29 mouse cellular contexts compared by ENCODE assay signal in genomic region chr12:119146031-119146430, GRCm38 (mm10).
"Had no signal": no experiment of that assay in that cellular context is flagged by ENCODE, and none has a peak within 500 bp of the region (broad histone marks: within the 10 kb centered on the region; RNA-seq: fewer than 3 reads in every experiment).

No protein-coding gene starts in this region.

- DNase-seq: cerebellum, adult 18-20 months; cerebellum, adult 2 months; cerebellum, adult 8-10 months; cerebellum, adult 9-10 months; cerebellum, adult 9-11 months; cerebellum, postnatal 10 days; cerebellum, postnatal 14 days; cerebellum, postnatal 25 days; cerebellum, postnatal 36 days; embryo, embryonic 11 days; forebrain, postnatal 0 days; gastrocnemius, adult 2 months; gastrocnemius, postnatal 10 days; gastrocnemius, postnatal 14 days; gastrocnemius, postnatal 25 days; gastrocnemius, postnatal 36 days; heart, adult 11 months; heart, adult 18-20 months had no signal

- H3K36me3 ChIP-seq: embryonic facial prominence, embryonic 10.5 days; embryonic facial prominence, embryonic 12.5 days; embryonic facial prominence, embryonic 13.5 days; embryonic facial prominence, embryonic 15.5 days; forebrain, embryonic 10.5 days; forebrain, embryonic 12.5 days; forebrain, embryonic 15.5 days had no signal

- H3K9ac ChIP-seq: embryonic facial prominence, embryonic 12.5 days; embryonic facial prominence, embryonic 13.5 days; embryonic facial prominence, embryonic 15.5 days; forebrain, embryonic 12.5 days; forebrain, embryonic 13.5 days; forebrain, embryonic 15.5 days; forebrain, postnatal 0 days had no signal

- H3K9me3 ChIP-seq: embryonic facial prominence, embryonic 10.5 days; embryonic facial prominence, embryonic 12.5 days; embryonic facial prominence, embryonic 13.5 days; embryonic facial prominence, embryonic 15.5 days; forebrain, embryonic 10.5 days; forebrain, embryonic 12.5 days; forebrain, embryonic 13.5 days; forebrain, embryonic 15.5 days had no signal

- ATAC-seq: forebrain, embryonic 13.5 days; forebrain, embryonic 14.5 days; forebrain, embryonic 15.5 days; forebrain, embryonic 16.5 days; forebrain, postnatal 0 days had no signal

- H3K27me3 ChIP-seq: embryonic facial prominence, embryonic 12.5 days; embryonic facial prominence, embryonic 13.5 days; embryonic facial prominence, embryonic 15.5 days; forebrain, embryonic 12.5 days; forebrain, embryonic 13.5 days; forebrain, embryonic 15.5 days had no signal

- H3K4me1 ChIP-seq: embryonic facial prominence, embryonic 10.5 days; embryonic facial prominence, embryonic 12.5 days; embryonic facial prominence, embryonic 15.5 days; forebrain, embryonic 10.5 days; forebrain, embryonic 12.5 days; forebrain, embryonic 13.5 days; forebrain, embryonic 15.5 days had no signal

- H3K27ac ChIP-seq: embryonic facial prominence, embryonic 10.5 days; embryonic facial prominence, embryonic 12.5 days; embryonic facial prominence, embryonic 13.5 days; embryonic facial prominence, embryonic 15.5 days; forebrain, embryonic 10.5 days; forebrain, embryonic 12.5 days; forebrain, embryonic 13.5 days; forebrain, embryonic 15.5 days; gastrocnemius, adult 2 months had no signal

- H3K4me2 ChIP-seq: embryonic facial prominence, embryonic 12.5 days; embryonic facial prominence, embryonic 13.5 days; embryonic facial prominence, embryonic 15.5 days; forebrain, embryonic 12.5 days; forebrain, embryonic 13.5 days; forebrain, embryonic 15.5 days had no signal

- H3K4me3 ChIP-seq: embryonic facial prominence, embryonic 10.5 days; embryonic facial prominence, embryonic 12.5 days; embryonic facial prominence, embryonic 13.5 days; embryonic facial prominence, embryonic 15.5 days; erythroblast, embryonic 14.5 days; forebrain, embryonic 10.5 days; forebrain, embryonic 12.5 days; forebrain, embryonic 13.5 days; forebrain, embryonic 15.5 days; gastrocnemius, adult 2 months had no signal
